ENCODE assay signal across 24 mouse cellular contexts in the genomic region with DNA sequence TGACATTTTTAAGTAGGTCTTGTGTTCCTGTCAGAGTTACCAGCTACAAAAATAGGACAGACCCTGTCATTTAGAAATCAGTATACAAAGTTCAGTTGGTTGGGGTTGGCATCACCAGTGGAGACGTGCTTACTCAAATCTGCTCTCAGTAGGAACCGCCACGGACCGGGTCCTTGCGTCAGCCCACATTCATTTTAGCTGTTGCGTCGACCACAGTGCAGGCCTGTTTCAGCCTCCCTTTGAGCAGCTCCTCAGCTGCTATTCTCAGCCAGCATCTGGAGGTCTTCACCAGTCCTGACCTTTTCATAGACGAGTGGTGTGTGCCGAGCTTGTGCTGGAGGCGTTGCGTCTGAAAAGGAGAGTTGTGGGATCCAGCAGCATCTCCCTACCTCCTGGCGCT.
A peak's percentile ranks its signal among the peaks of the same experiment; 100 is the strongest.
DNase-seq lines count a peak whose midpoint lies in the region; ATAC-seq and TF ChIP-seq lines count a peak whose summit lies in the region.
"Had no signal": no experiment of that assay in that cellular context is flagged by ENCODE, and none has a peak within 500 bp of the region (broad histone marks: within the 10 kb centered on the region; RNA-seq: fewer than 3 reads in every experiment).

No protein-coding gene starts in this region.

- WGBS in hindbrain, embryonic 11.5 days, result 82% methylated on average over 12 of the region's 12 CpGs

- peak; percentile 9 for DNase-seq in CD4-positive helper T cell, adult 2 months (ENCODE audit: low read depth, low spot score)
- DNase-seq in CH12.LX (ENCODE audit: extremely low read depth) (peak; percentile 74), ZHBTc4 (ENCODE audit: low read depth, low spot score) (peak; percentile 7)
- peak; percentile 65 for DNase-seq in induced T-regulatory cell, adult 2 months (ENCODE audit: low read depth)
- DNase-seq in neural tube, embryonic 10.5 days (ENCODE audit: extremely low spot score, low spot score), result no peak
- no peak for DNase-seq in urinary bladder, postnatal 25 days (ENCODE audit: low spot score)
- DNase-seq in heart, adult 11 months, result no peak
- DNase-seq in hindbrain, embryonic 11.5 days (ENCODE audit: low spot score), result no peak
- DNase-seq: adrenal gland, adult 8-10 months; adrenal gland, postnatal 14 days; adrenal gland, postnatal 36 days; cerebellum, adult 11-12 months; cerebellum, adult 2 months; cerebellum, adult 9-10 months; cerebellum, postnatal 10 days; cerebellum, postnatal 25 days; forebrain, postnatal 0 days had no signal

- dilution Hi-C loops in CH12.LX (cut with MboI; ENCODE audit: extremely low pct_ligation_motif_present, extremely low pct_unique_long_range_greater_than_20kb, low sequenced_read_pairs), result no loop called here

- H3K9me3 ChIP-seq in CH12.LX (replicated peaks; ENCODE audit: low read length), result no peaks in the 10 kb centered on the region
- H3K9me3 ChIP-seq in hindbrain, embryonic 11.5 days (ENCODE audit: control insufficient read depth, low read length), result no peaks in the 10 kb centered on the region
- H3K9me3 ChIP-seq: embryonic facial prominence, embryonic 10.5 days; embryonic facial prominence, embryonic 12.5 days; forebrain, embryonic 13.5 days; forebrain, embryonic 15.5 days; G1E had no signal

- no peaks in the 10 kb centered on the region for H3K79me2 ChIP-seq in CH12.LX (replicated peaks; ENCODE audit: control insufficient read depth, extremely low read depth, insufficient read depth, poor library complexity, severe bottlenecking)

- in situ Hi-C loops in CH12.LX (cut with MboI; ENCODE audit: low pct_ligation_motif_present, low pct_unique_long_range_greater_than_20kb, low sequenced_read_pairs), result no loop called here

- H3K36me3 ChIP-seq in CH12.LX (replicated peaks in 1 of 2; ENCODE audit: control insufficient read depth in 1 of 2, insufficient read depth in 1 of 2, low read length in 1 of 2), result peaks cover 0 to 14% of the 10 kb centered on the region in 2 experiments
- H3K36me3 ChIP-seq in hindbrain, embryonic 11.5 days (ENCODE audit: control insufficient read depth, insufficient read depth, low read length), result no peaks in the 10 kb centered on the region
- H3K36me3 ChIP-seq: embryonic facial prominence, embryonic 12.5 days; forebrain, embryonic 15.5 days had no signal

- no peak overlapping the region for H3K4me3 ChIP-seq in CH12.LX (replicated peaks in 1 of 3; ENCODE audit: low read depth in 2 of 3, low read length in 2 of 3, poor library complexity in 1 of 3)
- H3K4me3 ChIP-seq in hindbrain, embryonic 11.5 days (ENCODE audit: low read depth, low read length), result no peak overlapping the region
- H3K4me3 ChIP-seq: embryonic facial prominence, embryonic 10.5 days; embryonic facial prominence, embryonic 12.5 days; forebrain, embryonic 13.5 days; forebrain, embryonic 15.5 days had no signal

- TF ChIP-seq EP300 in CH12.LX (IDR thresholded peaks at IDR 0.05; ENCODE audit: low read length), result peak; percentile 95

- ATAC-seq in hindbrain, embryonic 11.5 days (ENCODE audit: low FRiP score), result no peak
- ATAC-seq: CD4-positive, CD25-positive, alpha-beta regulatory T cell, adult 4 months; forebrain, embryonic 13.5 days; forebrain, embryonic 15.5 days; forebrain, postnatal 0 days; Patski had no signal

- peak overlapping the region; percentile 45 for H3K9ac ChIP-seq in CH12.LX (ENCODE audit: insufficient read depth, low read depth)
- H3K9ac ChIP-seq in hindbrain, embryonic 11.5 days (ENCODE audit: low read depth, low read length), result no peak overlapping the region
- H3K9ac ChIP-seq: embryonic facial prominence, embryonic 12.5 days; forebrain, embryonic 13.5 days; forebrain, embryonic 15.5 days; forebrain, postnatal 0 days had no signal

- peaks cover 26 to 57% of the 10 kb centered on the region in 2 experiments for H3K4me1 ChIP-seq in CH12.LX (ENCODE audit: control insufficient read depth in 1 of 2, insufficient read depth in 2 of 2)
- no peaks in the 10 kb centered on the region for H3K4me1 ChIP-seq in hindbrain, embryonic 11.5 days (replicated peaks; ENCODE audit: control insufficient read depth, insufficient read depth, low read length)
- H3K4me1 ChIP-seq: forebrain, embryonic 13.5 days; forebrain, embryonic 15.5 days had no signal

- TF ChIP-seq RAD21 in CH12.LX (IDR thresholded peaks at IDR 0.05; ENCODE audit: low read depth, low read length), result peak; percentile 10

- TF ChIP-seq POLR2A in CH12.LX (IDR thresholded peaks at IDR 0.05; ENCODE audit: low read depth, low read length), result peak; percentile 46

- H3K27ac ChIP-seq in CH12.LX (ENCODE audit: insufficient read depth, low read depth), result peak overlapping the region; percentile 94
- H3K27ac ChIP-seq in hindbrain, embryonic 11.5 days (ENCODE audit: low read depth, low read length), result no peak overlapping the region
- H3K27ac ChIP-seq: embryonic facial prominence, embryonic 10.5 days; embryonic facial prominence, embryonic 12.5 days; forebrain, embryonic 13.5 days; forebrain, embryonic 15.5 days had no signal

- TF ChIP-seq CTCF in CH12.LX (conservative IDR thresholded peaks at IDR 0.05 in 1 of 2, IDR thresholded peaks at IDR 0.05 in 1 of 2; ENCODE audit: low read depth in 2 of 2, low read length in 2 of 2), result no peak

- H3K27me3 ChIP-seq in CH12.LX (replicated peaks), result no peaks in the 10 kb centered on the region
- H3K27me3 ChIP-seq in hindbrain, embryonic 11.5 days (ENCODE audit: control insufficient read depth, insufficient read depth, low read length), result no peaks in the 10 kb centered on the region
- H3K27me3 ChIP-seq: embryonic facial prominence, embryonic 12.5 days; forebrain, embryonic 13.5 days; forebrain, embryonic 15.5 days; Patski had no signal

- peak overlapping the region; percentile 73 for H3K4me2 ChIP-seq in CH12.LX (ENCODE audit: insufficient read depth, low read depth, poor library complexity, severe bottlenecking)
- no peak overlapping the region for H3K4me2 ChIP-seq in hindbrain, embryonic 11.5 days (replicated peaks; ENCODE audit: low read depth, low read length)
- H3K4me2 ChIP-seq: embryonic facial prominence, embryonic 12.5 days; forebrain, embryonic 13.5 days; forebrain, embryonic 15.5 days had no signal

TF ChIP-seq in CH12.LX, 34 proteins besides CTCF, POLR2A, EP300 and RAD21 (continues in another document):
- no peak for TF ChIP-seq ZC3H11A (IDR thresholded peaks at IDR 0.05; ENCODE audit: low read depth, low read length)
- no peak for TF ChIP-seq USF2 (conservative IDR thresholded peaks at IDR 0.05; ENCODE audit: low read depth, low read length)
- peak; percentile 95 for TF ChIP-seq ETS1 (conservative IDR thresholded peaks at IDR 0.05; ENCODE audit: low read depth, low read length)
- 0 out of 2 replicates have a peak, but pooled peaks have one; percentile 65 for TF ChIP-seq MAZ (IDR thresholded peaks at IDR 0.05; ENCODE audit: low read depth, low read length)
- TF ChIP-seq IRF4 (IDR thresholded peaks at IDR 0.05; ENCODE audit: low read depth, low read length), result peak; percentile 98
- TF ChIP-seq ZNF384 (IDR thresholded peaks at IDR 0.05; ENCODE audit: low read depth, low read length), result peak; percentile 46
- peak; percentile 70 for TF ChIP-seq MAX (IDR thresholded peaks at IDR 0.05; ENCODE audit: low read length)
- peak; percentile 81 for TF ChIP-seq MXI1 (IDR thresholded peaks at IDR 0.05; ENCODE audit: low read depth, low read length)
- TF ChIP-seq POLR2AphosphoS2 (IDR thresholded peaks at IDR 0.05; ENCODE audit: low read depth, low read length), result peak; percentile 52; the same call in 1 of the 2 replicates
- 0 out of 2 replicates have a peak, but pooled peaks have one; percentile 39 for TF ChIP-seq NRF1 (IDR thresholded peaks at IDR 0.05; ENCODE audit: low read depth, low read length)
- TF ChIP-seq KAT2A (IDR thresholded peaks at IDR 0.05; ENCODE audit: insufficient replicate concordance, low read length), result 0 out of 2 replicates have a peak, but pooled peaks have one; percentile 54
- no peak for TF ChIP-seq USF1 (IDR thresholded peaks at IDR 0.05; ENCODE audit: low read depth, low read length)
- peak; percentile 45 for TF ChIP-seq HCFC1 (IDR thresholded peaks at IDR 0.05; ENCODE audit: low read depth, low read length)
- 0 out of 2 replicates have a peak, but pooled peaks have one; percentile 35 for TF ChIP-seq TBP (conservative IDR thresholded peaks at IDR 0.05; ENCODE audit: low read depth, low read length)
- TF ChIP-seq SMC3 (IDR thresholded peaks at IDR 0.05; ENCODE audit: low read depth, low read length), result peak; percentile 16; the same call in 1 of the 2 replicates
- TF ChIP-seq CHD2 (IDR thresholded peaks at IDR 0.05; ENCODE audit: low read length), result peak; percentile 83
- TF ChIP-seq JUN (IDR thresholded peaks at IDR 0.05; ENCODE audit: insufficient read depth, low read depth, low read length), result peak; percentile 81
- TF ChIP-seq RCOR1 (conservative IDR thresholded peaks at IDR 0.05; ENCODE audit: low read depth, low read length), result peak; percentile 92
- peak; percentile 70; the same call in 1 of the 2 replicates for TF ChIP-seq NELFE (IDR thresholded peaks at IDR 0.05; ENCODE audit: low read depth, low read length)
- 0 out of 2 replicates have a peak, but pooled peaks have one; percentile 40 for TF ChIP-seq ZMIZ1 (IDR thresholded peaks at IDR 0.05; ENCODE audit: low read depth, low read length)
- no peak for TF ChIP-seq ZKSCAN1 (IDR thresholded peaks at IDR 0.05; ENCODE audit: borderline replicate concordance, low read depth, low read length)
- TF ChIP-seq ELF1 (IDR thresholded peaks at IDR 0.05; ENCODE audit: low read depth, low read length), result peak; percentile 56; the same call in 1 of the 2 replicates
- TF ChIP-seq UBTF (IDR thresholded peaks at IDR 0.05; ENCODE audit: low read depth, low read length), result no peak
- peak; percentile 96 for TF ChIP-seq MEF2A (IDR thresholded peaks at IDR 0.05; ENCODE audit: borderline replicate concordance, low read depth, low read length)
- peak; percentile 75; the same call in 1 of the 2 replicates for TF ChIP-seq CHD1 (IDR thresholded peaks at IDR 0.05; ENCODE audit: low read depth, low read length)
- peak; percentile 87 for TF ChIP-seq SIN3A (IDR thresholded peaks at IDR 0.05; ENCODE audit: low read length)
- TF ChIP-seq GABPA (IDR thresholded peaks at IDR 0.05; ENCODE audit: insufficient replicate concordance, low read depth, low read length), result no peak
- TF ChIP-seq PAX5 (IDR thresholded peaks at IDR 0.05; ENCODE audit: low read length), result no peak
- TF ChIP-seq BHLHE40 (IDR thresholded peaks at IDR 0.05; ENCODE audit: low read depth, low read length), result peak; percentile 91
- TF ChIP-seq TCF12 (IDR thresholded peaks at IDR 0.05; ENCODE audit: low read depth, low read length), result peak; percentile 97
- TF ChIP-seq MAFK (IDR thresholded peaks at IDR 0.05; ENCODE audit: insufficient replicate concordance, low read length), result peak; percentile 69; the same call in 1 of the 2 replicates
- 0 out of 2 replicates have a peak, but pooled peaks have one; percentile 62 for TF ChIP-seq E2F4 (IDR thresholded peaks at IDR 0.05; ENCODE audit: insufficient replicate concordance, low read depth, low read length)

Comparison
In these comparisons a context has a peak if more than half of its experiments do, and no peak if none do; other contexts are left out.
1. DNase-seq: peak in CD4-positive helper T cell, adult 2 months (single experiment), CH12.LX (single experiment), ZHBTc4 (single experiment) and induced T-regulatory cell, adult 2 months (single experiment); none in neural tube, embryonic 10.5 days (single experiment), urinary bladder, postnatal 25 days (single experiment), heart, adult 11 months (single experiment) and hindbrain, embryonic 11.5 days (single experiment).